Mouse (Mus musculus): ENCODE measurements around the gene C1qtnf3. TPM values are rescaled to one million over a fixed set of nuclear protein-coding genes. Genes with fewer than 3 reads are reported as not detected.

The C1qtnf3 gene
- 6.5 TPM in 1 of 2 replicates, not detected in the other for total RNA-seq (2014; rRNA removed; ENCODE audit: low replicate concordance)
- polyA plus RNA-seq (2015; fragmentation: Nextera tagmentation; extraction: Ambion mirVana): 0.16 and 1.3 TPM in 2 replicates

DNA sequence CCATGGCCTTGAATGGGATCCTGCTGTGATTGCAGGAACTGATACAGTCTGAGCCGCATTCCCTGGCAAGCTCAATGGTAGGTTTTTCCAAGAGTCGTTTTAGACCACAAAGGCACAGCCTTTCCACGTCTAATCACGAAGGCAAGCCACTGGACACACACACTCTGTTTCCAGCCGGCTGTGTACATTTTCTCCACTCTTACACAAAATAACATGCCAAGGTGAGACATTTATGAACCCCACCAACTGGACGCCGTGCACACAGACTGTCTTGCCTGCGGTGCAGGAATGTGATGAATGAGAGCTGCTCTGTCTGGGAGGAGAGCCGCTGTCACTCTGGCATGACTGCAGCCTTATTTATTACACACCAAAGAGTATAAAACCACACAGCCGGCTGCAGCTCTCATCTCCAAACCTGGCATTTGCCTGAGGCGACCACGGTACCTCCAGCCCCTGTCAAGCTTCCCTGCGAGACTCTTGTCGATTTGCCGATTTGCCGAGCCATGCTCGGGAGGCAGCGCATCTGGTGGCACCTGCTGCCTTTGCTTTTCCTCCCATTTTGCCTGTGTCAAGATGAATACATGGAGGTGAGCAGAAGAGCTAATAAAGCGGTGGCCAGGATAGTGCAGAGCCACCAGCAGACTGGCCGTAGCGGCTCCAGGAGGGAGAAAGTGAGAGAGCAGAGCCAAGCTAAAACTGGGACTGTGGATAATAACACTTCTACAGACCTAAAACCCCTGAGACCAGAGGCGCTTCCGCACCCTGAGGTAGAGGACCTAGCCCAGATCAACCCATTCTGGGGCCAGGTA, at the start of gene C1qtnf3:
Gene C1qtnf3 (plus strand): TSS at position 382 of the 809 bp plus-strand sequence.
- no peaks in the 10 kb centered on the region for H3K27me3 ChIP-seq (ENCODE audit: control insufficient read depth, insufficient read depth, low read length)
- no peaks in the 10 kb centered on the region for H3K9me3 ChIP-seq (replicated peaks; ENCODE audit: control insufficient read depth, low read length)
- no peak within 1 kb of the TSS for H3K9ac ChIP-seq (replicated peaks; ENCODE audit: low read depth, low read length)
- no peak within 1 kb of the TSS for H3K4me3 ChIP-seq (ENCODE audit: low read depth, low read length)
- no peak within 1 kb of the TSS for H3K27ac ChIP-seq (ENCODE audit: low read depth)
- no peak within 1 kb of the TSS for H3K4me2 ChIP-seq (ENCODE audit: low read depth, low read length)
- WGBS: 74% methylated on average over 23 of the region's 23 CpGs
- no peaks in the 10 kb centered on the region for H3K4me1 ChIP-seq (ENCODE audit: control insufficient read depth, insufficient read depth)
- no peak for ATAC-seq (ENCODE audit: insufficient read depth, low read depth)
- no peaks in the 10 kb centered on the region for H3K36me3 ChIP-seq (replicated peaks; ENCODE audit: control insufficient read depth, insufficient read depth, low read length)
- DNase-seq (ENCODE audit: low spot score): no peak
- TF ChIP-seq EP300 (IDR thresholded peaks at IDR 0.05; ENCODE audit: low read depth) (no peak), CTCF (IDR thresholded peaks at IDR 0.05; ENCODE audit: low read depth) (no peak)

DNA sequence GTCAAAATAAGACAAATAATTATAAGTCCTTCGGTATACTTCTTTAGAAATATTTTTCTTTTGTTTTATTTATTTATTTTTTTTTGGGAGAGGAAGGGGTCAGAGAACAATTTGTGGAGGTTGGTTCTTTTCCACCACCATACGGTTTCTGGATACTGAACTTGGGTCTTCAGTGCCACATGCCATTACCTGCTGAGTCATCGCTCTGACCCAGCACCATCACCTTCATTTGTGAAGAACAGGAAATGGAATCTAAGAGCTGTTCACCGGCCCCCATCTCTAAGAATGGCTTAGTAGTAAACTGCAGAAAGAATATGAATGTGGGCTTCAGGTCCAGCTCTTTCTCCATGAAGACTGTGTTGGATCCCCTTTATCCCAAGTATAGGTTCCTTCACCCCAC, 49.8 kb upstream of the C1qtnf3 start:
- H3K27ac ChIP-seq (ENCODE audit: low read depth): no peak overlapping the region
- no peak overlapping the region for H3K4me2 ChIP-seq (ENCODE audit: low read depth, low read length)
- 73% methylated on average over 4 of the region's 4 CpGs for WGBS
- H3K4me1 ChIP-seq (ENCODE audit: control insufficient read depth, insufficient read depth): no peaks in the 10 kb centered on the region
- H3K27me3 ChIP-seq (ENCODE audit: control insufficient read depth, insufficient read depth, low read length): no peaks in the 10 kb centered on the region
- DNase-seq (ENCODE audit: low spot score) (no peak), ATAC-seq (ENCODE audit: insufficient read depth, low read depth) (no peak)
- TF ChIP-seq EP300 (IDR thresholded peaks at IDR 0.05; ENCODE audit: low read depth): no peak
- TF ChIP-seq CTCF (IDR thresholded peaks at IDR 0.05; ENCODE audit: low read depth): no peak
- no peak overlapping the region for H3K4me3 ChIP-seq (ENCODE audit: low read depth, low read length)
- H3K36me3 ChIP-seq (replicated peaks; ENCODE audit: control insufficient read depth, insufficient read depth, low read length): no peaks in the 10 kb centered on the region
- no peak overlapping the region for H3K9ac ChIP-seq (replicated peaks; ENCODE audit: low read depth, low read length)
- H3K9me3 ChIP-seq (replicated peaks; ENCODE audit: control insufficient read depth, low read length): no peaks in the 10 kb centered on the region

DNA sequence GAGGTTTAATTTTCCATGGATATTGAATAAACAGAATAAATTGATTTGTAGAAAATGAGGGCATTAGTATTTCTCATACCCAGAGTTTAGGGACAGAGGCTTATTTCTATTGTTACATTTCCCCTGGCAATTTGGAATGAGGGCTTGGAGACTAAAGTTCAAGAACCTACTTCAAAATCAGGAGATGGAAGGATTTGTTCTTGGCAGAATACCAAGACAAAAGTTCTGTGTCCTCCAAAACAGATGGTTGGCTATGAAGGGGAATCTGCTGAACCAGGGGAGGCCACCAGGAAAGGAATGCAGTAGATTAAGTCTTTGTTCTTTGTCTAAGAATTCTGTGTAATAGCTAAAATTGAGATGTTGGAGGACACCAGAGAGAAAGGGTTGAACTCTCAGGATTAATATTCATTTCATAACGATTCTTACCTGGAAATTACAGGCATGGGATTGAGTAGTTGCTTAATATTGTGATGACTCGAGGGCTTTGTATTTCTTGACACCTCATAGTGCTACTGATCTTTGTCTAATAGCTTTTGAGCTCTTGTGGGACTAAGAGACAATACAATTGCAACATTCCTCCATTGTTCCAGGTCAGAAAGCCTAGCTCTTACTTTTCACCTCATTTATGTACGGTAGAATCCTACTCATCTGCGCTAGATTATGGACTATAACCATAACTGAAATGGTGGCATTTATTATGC, 35.4 kb upstream of the C1qtnf3 start:
- no peaks in the 10 kb centered on the region for H3K9me3 ChIP-seq (replicated peaks; ENCODE audit: control insufficient read depth, low read length)
- no peaks in the 10 kb centered on the region for H3K36me3 ChIP-seq (replicated peaks; ENCODE audit: control insufficient read depth, insufficient read depth, low read length)
- DNase-seq (ENCODE audit: low spot score) (no peak), ATAC-seq (ENCODE audit: insufficient read depth, low read depth) (no peak)
- H3K9ac ChIP-seq (replicated peaks; ENCODE audit: low read depth, low read length): no peak overlapping the region
- H3K4me1 ChIP-seq (ENCODE audit: control insufficient read depth, insufficient read depth): no peaks in the 10 kb centered on the region
- no peak overlapping the region for H3K27ac ChIP-seq (ENCODE audit: low read depth)
- no peaks in the 10 kb centered on the region for H3K27me3 ChIP-seq (ENCODE audit: control insufficient read depth, insufficient read depth, low read length)
- H3K4me3 ChIP-seq (ENCODE audit: low read depth, low read length): no peak overlapping the region
- no peak overlapping the region for H3K4me2 ChIP-seq (ENCODE audit: low read depth, low read length)
- no peak for TF ChIP-seq EP300 (IDR thresholded peaks at IDR 0.05; ENCODE audit: low read depth)
- no peak for TF ChIP-seq CTCF (IDR thresholded peaks at IDR 0.05; ENCODE audit: low read depth)
- 66% methylated on average over 4 of the region's 4 CpGs for WGBS

DNA sequence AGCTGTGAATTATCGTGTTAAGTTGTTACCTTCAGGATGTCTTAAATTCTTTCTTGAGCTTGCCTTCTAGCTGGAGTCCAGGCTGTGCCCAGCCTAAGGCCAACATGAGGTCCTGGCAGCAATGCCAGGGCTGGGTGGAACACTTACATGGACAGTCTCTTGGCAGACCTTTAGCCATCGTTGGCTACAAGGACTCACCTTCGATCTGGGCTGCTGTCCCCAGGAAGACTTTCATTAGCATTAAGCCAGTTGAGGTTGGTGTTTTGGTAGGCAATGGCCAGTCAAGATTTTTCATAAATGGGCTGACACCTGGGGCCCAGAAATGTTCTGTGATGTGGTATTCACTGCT, 34.8 kb upstream of the C1qtnf3 start:
- no peak overlapping the region for H3K4me2 ChIP-seq (ENCODE audit: low read depth, low read length)
- no peak overlapping the region for H3K27ac ChIP-seq (ENCODE audit: low read depth)
- no peaks in the 10 kb centered on the region for H3K9me3 ChIP-seq (replicated peaks; ENCODE audit: control insufficient read depth, low read length)
- no peak overlapping the region for H3K4me3 ChIP-seq (ENCODE audit: low read depth, low read length)
- no peak overlapping the region for H3K9ac ChIP-seq (replicated peaks; ENCODE audit: low read depth, low read length)
- DNase-seq (ENCODE audit: low spot score) (no peak), ATAC-seq (ENCODE audit: insufficient read depth, low read depth) (no peak)
- no peaks in the 10 kb centered on the region for H3K4me1 ChIP-seq (ENCODE audit: control insufficient read depth, insufficient read depth)
- no peaks in the 10 kb centered on the region for H3K36me3 ChIP-seq (replicated peaks; ENCODE audit: control insufficient read depth, insufficient read depth, low read length)
- TF ChIP-seq EP300 (IDR thresholded peaks at IDR 0.05; ENCODE audit: low read depth): no peak
- TF ChIP-seq CTCF (IDR thresholded peaks at IDR 0.05; ENCODE audit: low read depth): no peak
- no peaks in the 10 kb centered on the region for H3K27me3 ChIP-seq (ENCODE audit: control insufficient read depth, insufficient read depth, low read length)
- 84% methylated on average over 3 of the region's 3 CpGs for WGBS

DNA sequence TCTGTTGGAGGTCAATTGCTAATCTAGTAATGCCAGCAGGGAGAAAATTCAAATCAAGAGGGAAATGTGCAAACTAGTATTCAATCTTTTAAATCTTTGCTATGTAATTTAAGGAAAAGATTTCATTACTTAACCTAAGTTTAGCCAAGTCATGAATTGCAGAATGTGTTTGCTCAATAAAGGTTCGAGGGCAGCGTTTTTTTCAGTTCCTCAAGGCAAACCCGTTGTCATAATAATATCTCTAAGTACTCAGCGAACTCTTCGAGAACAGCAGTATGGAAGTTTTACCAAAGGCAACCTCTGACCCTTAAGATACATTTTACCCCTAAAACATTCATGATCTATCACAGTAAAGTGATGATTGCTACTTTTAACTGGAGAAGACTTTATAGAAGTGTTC, 31.9 kb upstream of the C1qtnf3 start:
- Histone ChIP-seq H3K4me2 (ENCODE audit: low read depth, low read length) (no peak overlapping the region), H3K9ac (replicated peaks; ENCODE audit: low read depth, low read length) (no peak overlapping the region), H3K27me3 (ENCODE audit: control insufficient read depth, insufficient read depth, low read length) (no peaks in the 10 kb centered on the region), H3K4me3 (ENCODE audit: low read depth, low read length) (no peak overlapping the region), H3K36me3 (replicated peaks; ENCODE audit: control insufficient read depth, insufficient read depth, low read length) (no peaks in the 10 kb centered on the region), H3K9me3 (replicated peaks; ENCODE audit: control insufficient read depth, low read length) (no peaks in the 10 kb centered on the region), H3K27ac (ENCODE audit: low read depth) (no peak overlapping the region), H3K4me1 (ENCODE audit: control insufficient read depth, insufficient read depth) (no peaks in the 10 kb centered on the region)
- no peak for TF ChIP-seq CTCF (IDR thresholded peaks at IDR 0.05; ENCODE audit: low read depth)
- no peak for TF ChIP-seq EP300 (IDR thresholded peaks at IDR 0.05; ENCODE audit: low read depth)
- DNase-seq (ENCODE audit: low spot score): no peak
- 66% methylated on average over 5 of the region's 5 CpGs for WGBS
- no peak for ATAC-seq (ENCODE audit: insufficient read depth, low read depth)
